Mouse (Mus musculus) brain, embryonic 14.5 days (tissue): ENCODE data around the gene Simc1.

Experiments
- CTCF ChIP-seq: fragments of 200-500 bp; IDR thresholded peaks from 2 replicates; pipeline ENCODE4 v1.5.1; 2012; ENCODE audit warnings: inconsistent platforms, mild to moderate bottlenecking, moderate library complexity, borderline replicate concordance; ENCODE audit not compliant: insufficient read depth, insufficient read length; ENCODE audit errors: extremely low read depth
- POLR2A ChIP-seq: fragments of 200-500 bp; IDR thresholded peaks from 2 replicates; pipeline ENCODE4 v1.6.1; 2012; ENCODE audit warnings: mild to moderate bottlenecking, inconsistent platforms, borderline replicate concordance; ENCODE audit not compliant: poor library complexity, insufficient read depth, insufficient read length, severe bottlenecking; ENCODE audit errors: extremely low read depth

DNA sequence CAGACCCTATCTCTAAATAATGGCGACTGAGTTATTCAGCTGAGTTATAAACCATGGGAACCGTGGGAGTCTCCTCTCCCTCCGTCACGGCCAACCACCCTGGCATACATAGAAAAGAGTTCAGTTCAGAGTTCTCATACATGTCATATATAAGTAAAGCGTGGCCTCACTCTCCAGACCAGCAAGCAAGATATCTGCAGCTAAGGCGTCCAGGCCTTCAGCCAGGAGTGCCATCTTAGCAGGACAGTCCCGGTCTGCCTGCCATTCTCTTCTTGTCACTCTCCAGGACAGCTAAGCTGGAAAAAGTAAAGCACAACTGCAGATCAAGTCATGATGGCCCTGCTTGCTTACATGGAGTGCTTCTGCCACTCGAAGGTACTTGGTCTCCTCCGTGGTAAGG, 52.6 kb downstream of the Simc1 start:
- TF ChIP-seq CTCF (no peak), POLR2A (no peak)
